Mouse (Mus musculus): Measurements from ENCODE around the gene Rnf126.

The Rnf126 gene

GRCm38 (mm10) chr10:79735361-79735760, 31.4 kb downstream of the Rnf126 start:
- DNase-seq (ENCODE audit: low read depth, low spot score): no peak

GRCm38 (mm10) chr10:79733847-79734246, 32.9 kb downstream of the Rnf126 start:
- DNase-seq (ENCODE audit: low read depth, low spot score): no peak

- no peak for DNase-seq (ENCODE audit: low read depth, low spot score)
Observed at GRCm38 (mm10) chr10:79732500-79732899, 34.3 kb downstream of the Rnf126 start.

- no peak for DNase-seq (ENCODE audit: low read depth, low spot score)
Observed at GRCm38 (mm10) chr10:79729357-79729965, 37.3 kb downstream of the Rnf126 start.

- DNase-seq (ENCODE audit: low read depth, low spot score): no peak
Observed at GRCm38 (mm10) chr10:79728323-79729249, 38.2 kb downstream of the Rnf126 start.

GRCm38 (mm10) chr10:79726090-79726489, 40.7 kb downstream of the Rnf126 start:
- DNase-seq (ENCODE audit: low read depth, low spot score): peak; percentile 28

- no peak for DNase-seq (ENCODE audit: low read depth, low spot score)
Observed at GRCm38 (mm10) chr10:79723692-79724091, 43.1 kb downstream of the Rnf126 start.

GRCm38 (mm10) chr10:79723047-79723446, 43.7 kb downstream of the Rnf126 start:
- DNase-seq (ENCODE audit: low read depth, low spot score): no peak

GRCm38 (mm10) chr10:79721089-79721488, 45.7 kb downstream of the Rnf126 start:
- no peak for DNase-seq (ENCODE audit: low read depth, low spot score)

GRCm38 (mm10) chr10:79717640-79718357, 49.0 kb downstream of the Rnf126 start:
- DNase-seq (ENCODE audit: low read depth, low spot score): peak; percentile 90

GRCm38 (mm10) chr10:79716988-79717355, 49.8 kb downstream of the Rnf126 start:
- no peak for DNase-seq (ENCODE audit: low read depth, low spot score)

- no peak for DNase-seq (ENCODE audit: low read depth, low spot score)
Observed at GRCm38 (mm10) chr10:79716254-79716987, 50.3 kb downstream of the Rnf126 start, which contains the start of gene Hcn2. Hcn2 (plus strand) TSS chr10:79716634.

- DNase-seq (ENCODE audit: low read depth, low spot score): no peak
Observed at GRCm38 (mm10) chr10:79714996-79715395, 51.8 kb downstream of the Rnf126 start.

- no peak for DNase-seq (ENCODE audit: low read depth, low spot score)
Observed at GRCm38 (mm10) chr10:79713163-79713562, 53.6 kb downstream of the Rnf126 start.

GRCm38 (mm10) chr10:79712499-79713126, 54.1 kb downstream of the Rnf126 start:
- peak; percentile 84 for DNase-seq (ENCODE audit: low read depth, low spot score)

GRCm38 (mm10) chr10:79712029-79712428, 54.7 kb downstream of the Rnf126 start:
- no peak for DNase-seq (ENCODE audit: low read depth, low spot score)

GRCm38 (mm10) chr10:79709307-79709706, 57.4 kb downstream of the Rnf126 start:
- no peak for DNase-seq (ENCODE audit: low read depth, low spot score)

- no peak for DNase-seq (ENCODE audit: low read depth, low spot score)
Observed at GRCm38 (mm10) chr10:79708668-79709067, 58.1 kb downstream of the Rnf126 start.
